In genomic region chrX:42399343-42399742, GRCm38 (mm10) we compare ENCODE assay signal across 10 mouse cellular contexts.
DNase-seq lines count a peak whose midpoint lies in the region; ATAC-seq and TF ChIP-seq lines count a peak whose summit lies in the region.
"Had no signal": no experiment of that assay in that cellular context is flagged by ENCODE, and none has a peak within 500 bp of the region (broad histone marks: within the 10 kb centered on the region; RNA-seq: fewer than 3 reads in every experiment).

No protein-coding gene starts in this region.

- no peak for TF ChIP-seq POLR2A in kidney, adult 2 months (IDR thresholded peaks at IDR 0.05; ENCODE audit: low read depth, low read length)

- H3K4me3 ChIP-seq in kidney, adult 2 months (ENCODE audit: insufficient read depth, low read depth, low read length): no peak overlapping the region
- no peak overlapping the region for H3K4me3 ChIP-seq in forebrain, embryonic 10.5 days
- H3K4me3 ChIP-seq: embryonic facial prominence, embryonic 12.5 days; megakaryocyte, embryonic 14.5 days had no signal

- H3K36me3 ChIP-seq in kidney, adult 2 months (ENCODE audit: control insufficient read depth, insufficient read depth, low read length): no peaks in the 10 kb centered on the region
- no peaks in the 10 kb centered on the region for H3K36me3 ChIP-seq in forebrain, embryonic 10.5 days (replicated peaks)
- H3K36me3 ChIP-seq: embryonic facial prominence, embryonic 12.5 days had no signal

- H3K27ac ChIP-seq in kidney, adult 2 months (ENCODE audit: insufficient read depth, low read depth, low read length): no peak overlapping the region
- no peak overlapping the region for H3K27ac ChIP-seq in forebrain, embryonic 10.5 days
- H3K27ac ChIP-seq: embryonic facial prominence, embryonic 12.5 days had no signal

- DNase-seq in kidney, adult 2 months: peak; percentile 0
- no peak for DNase-seq in kidney, adult 11 months
- DNase-seq in 3T3-L1 (ENCODE audit: low read depth, low spot score) (peak; percentile 4), NIH3T3 (ENCODE audit: low read depth) (peak; percentile 1)
- no peak for DNase-seq in frontal cortex, adult 2 months (ENCODE audit: extremely low spot score in 1 of 2, low spot score in 1 of 2)
- no peak for DNase-seq in forebrain, embryonic 10.5 days (ENCODE audit: extremely low spot score, low spot score)
- no peak for DNase-seq in embryo, embryonic 9.5 days (ENCODE audit: extremely low spot score)

- TF ChIP-seq CTCF in kidney, adult 2 months (conservative IDR thresholded peaks at IDR 0.05; ENCODE audit: insufficient read depth, insufficient read length, low read depth, low read length): no peak

- H3K4me1 ChIP-seq in kidney, adult 2 months (ENCODE audit: control insufficient read depth, insufficient read depth, low read length): no peaks in the 10 kb centered on the region
- H3K4me1 ChIP-seq in forebrain, embryonic 10.5 days: 0 out of 2 replicates have a peak, but pooled peaks cover 7% of the 10 kb centered on the region
- H3K4me1 ChIP-seq: embryonic facial prominence, embryonic 12.5 days; megakaryocyte, embryonic 14.5 days had no signal

- ATAC-seq in megakaryocyte-erythroid progenitor cell, adult 5-6 weeks (replicated peaks; ENCODE audit: low FRiP score, low TSS enrichment, poor library complexity, severe bottlenecking): peak; percentile 65; the same call in 1 of the 2 replicates

- no peaks in the 10 kb centered on the region for H3K9me3 ChIP-seq in forebrain, embryonic 10.5 days
- H3K9me3 ChIP-seq: embryonic facial prominence, embryonic 12.5 days; megakaryocyte, embryonic 14.5 days had no signal

- H3K27me3 ChIP-seq in kidney, adult 2 months (replicated peaks; ENCODE audit: control insufficient read depth, insufficient read depth, low read length): no peaks in the 10 kb centered on the region
- H3K27me3 ChIP-seq in forebrain, embryonic 10.5 days (ENCODE audit: poor library complexity, severe bottlenecking): no peaks in the 10 kb centered on the region
- H3K27me3 ChIP-seq: embryonic facial prominence, embryonic 12.5 days had no signal

Comparison
In these comparisons a context has a peak if more than half of its experiments do, and no peak if none do; other contexts are left out.
1. DNase-seq: peak in kidney, adult 2 months (single experiment), 3T3-L1 (single experiment) and NIH3T3 (single experiment); none in kidney, adult 11 months (single experiment), frontal cortex, adult 2 months (0 of 2), forebrain, embryonic 10.5 days (single experiment) and embryo, embryonic 9.5 days (single experiment).